Mouse (Mus musculus) B cell, adult 62 days (primary cell): ENCODE data around the gene Rab26. TPM values are rescaled to one million over a fixed set of nuclear protein-coding genes. Genes with fewer than 3 reads are reported as not detected.

Experiments
- total RNA-seq: library from RNA; stranded (reverse); gene quantifications from 4 replicates; pipeline ENCODE4 v1.2.4, GENCODE M21; 2023

Rab26 gene
- total RNA-seq = 0.92 to 3.0 TPM (median 1.4 TPM) in 4 replicates

DNA sequence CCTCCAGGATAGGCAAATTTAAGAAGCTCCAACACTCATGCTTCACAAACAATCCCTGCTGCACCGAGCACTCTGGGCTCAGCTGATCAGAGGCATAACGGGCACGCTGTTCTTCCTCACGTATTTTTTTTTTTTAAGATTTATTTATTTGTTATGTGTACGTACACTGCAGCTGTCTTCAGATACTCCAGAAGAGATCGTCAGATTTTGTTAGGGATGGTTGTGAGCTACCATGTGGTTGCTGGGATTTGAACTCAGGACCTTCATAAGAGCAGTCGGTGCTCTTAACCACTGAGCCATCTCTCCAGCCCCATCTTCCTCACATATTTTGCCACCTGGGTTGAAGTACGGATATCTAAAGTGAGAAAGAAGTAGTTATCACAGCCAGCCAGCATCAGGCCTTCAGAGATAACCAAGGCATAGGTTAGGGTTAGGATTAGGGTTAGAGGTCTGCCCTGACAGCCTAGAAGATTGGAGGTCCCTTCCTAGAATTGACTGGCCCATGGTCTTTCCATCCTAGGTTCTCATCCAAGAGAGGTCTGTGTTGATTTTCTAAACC is at the start of gene Rab26:
Gene Rab26 (minus strand): TSS at position 51 of the 559 bp plus-strand sequence.

DNA sequence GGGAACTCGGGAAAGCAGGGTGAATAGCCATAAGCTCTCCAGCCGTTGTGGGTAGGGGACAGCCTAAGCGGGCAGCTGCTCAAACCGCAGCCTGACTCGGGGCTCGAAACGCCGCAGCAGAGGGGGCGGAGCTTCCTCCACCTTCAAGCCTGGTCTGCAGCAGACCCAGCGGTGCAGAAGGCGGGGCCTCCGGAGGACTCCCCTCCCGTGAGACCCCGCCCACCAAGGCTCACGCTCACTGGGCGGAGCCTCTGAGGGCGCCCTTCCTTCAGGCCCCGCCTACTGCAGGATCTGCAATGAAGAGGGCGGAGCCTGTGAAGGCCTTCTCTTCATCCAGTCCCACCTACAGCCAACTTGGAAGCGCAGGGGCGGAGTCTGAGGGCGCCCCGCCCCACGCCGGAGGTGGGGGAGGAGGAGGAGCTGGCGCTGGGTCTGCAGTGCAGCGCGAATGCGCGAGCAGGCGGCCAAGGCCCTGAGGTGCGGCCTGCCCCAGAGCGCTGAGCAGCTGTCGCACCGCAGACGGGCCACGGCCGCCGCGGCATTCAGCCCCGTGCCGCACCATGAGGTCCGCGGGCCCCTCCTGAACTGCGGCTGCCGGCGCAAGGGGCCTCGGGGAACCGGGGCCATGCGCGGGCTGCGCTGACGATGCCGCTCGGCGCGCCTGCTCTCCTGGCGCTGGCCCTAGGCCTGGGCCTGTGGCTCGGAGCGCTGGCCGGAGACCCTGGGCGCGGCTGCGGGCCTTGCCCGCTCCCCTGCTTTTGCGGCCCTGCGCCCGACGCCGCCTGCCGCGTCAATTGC is 15.8 kb upstream of the Rab26 start, which contains the start of gene Pkd1:
Gene Pkd1 (plus strand): TSS at position 217 of the 798 bp plus-strand sequence.

GRCm38 (mm10) chr17:24527723-24528559 is 6.1 kb downstream of the Rab26 start, which contains the start of gene Traf7:
Gene Traf7, minus strand, starts transcription at chr17:24527938.

DNA sequence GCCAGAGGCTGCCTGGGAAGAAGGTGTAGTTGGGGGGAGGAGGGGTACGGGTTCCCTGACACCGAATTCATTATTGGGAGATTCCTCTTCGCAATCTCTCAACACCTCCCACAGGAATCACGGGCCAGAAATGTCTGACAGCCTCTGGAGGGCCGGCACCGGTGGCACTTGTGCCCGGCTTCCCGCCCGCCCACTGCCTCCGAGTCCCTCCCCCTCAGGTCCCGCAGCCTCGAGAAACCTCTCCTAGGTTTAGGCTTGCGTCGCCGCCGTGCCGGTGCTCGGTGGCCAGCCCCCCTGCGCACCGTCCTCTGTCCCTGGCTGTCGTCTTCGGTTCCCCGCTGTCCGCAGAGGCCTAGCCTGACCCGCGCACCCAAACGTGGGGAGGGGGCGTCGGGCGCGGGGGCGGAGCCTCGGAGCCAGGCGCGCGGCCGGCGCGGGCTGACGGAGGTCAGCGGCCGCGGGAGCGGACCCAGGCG is 45.8 kb downstream of the Rab26 start, which contains the start of gene Caskin1:
Gene Caskin1 (plus strand): TSS at position 416 of the 476 bp plus-strand sequence.

GRCm38 (mm10) chr17:24478663-24479380 is 55.2 kb downstream of the Rab26 start, which contains the start of gene Mlst8:
Gene Mlst8, minus strand, starts transcription at chr17:24479078.

Other genes starting within 250 kb of the Rab26 start
- gene Abca17, start 183.1 kb downstream of the Rab26 start, total RNA-seq = 0.27 to 0.57 TPM (median 0.50 TPM) in 3 of 4 replicates, not detected in the other
- 52.3 to 57.4 TPM (median 55.0 TPM) in 4 replicates for gene Abca3, start 182.3 kb downstream of the Rab26 start, total RNA-seq
- 155 to 180 TPM (median 162 TPM) in 4 replicates for gene Rnps1, start 119.6 kb downstream of the Rab26 start, total RNA-seq
- 21.7 to 37.3 TPM (median 25.2 TPM) in 4 replicates for gene Eci1, start 107.6 kb downstream of the Rab26 start, total RNA-seq
- 5.2 to 8.2 TPM (median 6.5 TPM) in 4 replicates for gene Dnase1l2, start 91.1 kb downstream of the Rab26 start, total RNA-seq
- gene E4f1, start 63.9 kb downstream of the Rab26 start, total RNA-seq = 53.5 to 67.6 TPM (median 60.7 TPM) in 4 replicates
- gene Pgp, start 63.8 kb downstream of the Rab26 start, total RNA-seq = 14.3 to 17.9 TPM (median 16.6 TPM) in 4 replicates
- gene Bricd5, start 60.3 kb downstream of the Rab26 start, total RNA-seq = 0.91 to 1.0 TPM in 2 of 4 replicates, not detected in the others
- gene Mlst8, start 55.1 kb downstream of the Rab26 start, total RNA-seq = 16.1 to 24.1 TPM (median 21.4 TPM) in 4 replicates
- not detected in 4 replicates for gene Caskin1, start 45.6 kb downstream of the Rab26 start, total RNA-seq
- gene Traf7, start 6.3 kb downstream of the Rab26 start, total RNA-seq = 174 to 212 TPM (median 202 TPM) in 4 replicates
- 66.6 to 77.7 TPM (median 73.9 TPM) in 4 replicates for gene Pkd1, start 15.6 kb upstream of the Rab26 start, total RNA-seq
- gene Tsc2, start 98.4 kb upstream of the Rab26 start, total RNA-seq = 90.9 to 106 TPM (median 96.8 TPM) in 4 replicates
- gene Nthl1, start 98.5 kb upstream of the Rab26 start, total RNA-seq = 4.4 to 5.8 TPM (median 5.0 TPM) in 4 replicates
- 0.41 to 0.48 TPM in 2 of 4 replicates, not detected in the others for gene Slc9a3r2, start 116.1 kb upstream of the Rab26 start, total RNA-seq
- not detected in 4 replicates for gene Npw, start 124.2 kb upstream of the Rab26 start, total RNA-seq
- gene Zfp598, start 135.5 kb upstream of the Rab26 start, total RNA-seq = 54.6 to 60.8 TPM (median 56.6 TPM) in 4 replicates
- not detected in 4 replicates for gene Syngr3, start 155.7 kb upstream of the Rab26 start, total RNA-seq
- gene Gfer, start 161.9 kb upstream of the Rab26 start, total RNA-seq = 12.9 to 22.3 TPM (median 19.2 TPM) in 4 replicates
- 5.5 to 8.2 TPM (median 5.8 TPM) in 4 replicates for gene Noxo1, start 162.0 kb upstream of the Rab26 start, total RNA-seq
- 27.5 to 42.8 TPM (median 32.7 TPM) in 4 replicates for gene Tbl3, start 173.4 kb upstream of the Rab26 start, total RNA-seq
- not detected in 4 replicates for gene Rnf151, start 183.9 kb upstream of the Rab26 start, total RNA-seq
- 1,219 to 1,283 TPM (median 1,236 TPM) in 4 replicates for gene Rps2, start 183.9 kb upstream of the Rab26 start, total RNA-seq
- gene Ndufb10, start 190.3 kb upstream of the Rab26 start, total RNA-seq = 67.0 to 84.4 TPM (median 75.9 TPM) in 4 replicates
- gene Rpl3l, start 193.6 kb upstream of the Rab26 start, total RNA-seq = 1.6 TPM in 1 of 4 replicates, not detected in the others
- gene Msrb1, start 202.4 kb upstream of the Rab26 start, total RNA-seq = 32.3 to 40.3 TPM (median 34.7 TPM) in 4 replicates
- not detected in 4 replicates for gene Hs3st6, start 218.8 kb upstream of the Rab26 start, total RNA-seq